Mouse (Mus musculus) brain, embryonic 14.5 days (tissue): ENCODE data around the gene Efcab3.

Source experiments
- CTCF ChIP-seq: fragments of 200-500 bp; IDR thresholded peaks from 2 replicates; pipeline ENCODE4 v1.5.1; 2012; ENCODE audit warnings: inconsistent platforms, mild to moderate bottlenecking, moderate library complexity, borderline replicate concordance; ENCODE audit not compliant: insufficient read depth, insufficient read length; ENCODE audit errors: extremely low read depth
- POLR2A ChIP-seq: fragments of 200-500 bp; IDR thresholded peaks from 2 replicates; pipeline ENCODE4 v1.6.1; 2012; ENCODE audit warnings: mild to moderate bottlenecking, inconsistent platforms, borderline replicate concordance; ENCODE audit not compliant: poor library complexity, insufficient read depth, insufficient read length, severe bottlenecking; ENCODE audit errors: extremely low read depth

GRCm38 (mm10) chr11:105152357-105152899 lies 89.0 kb downstream of the Efcab3 start:
- TF ChIP-seq CTCF (no peak), POLR2A (no peak)
